Mouse (Mus musculus): ENCODE data around the gene Nudt1.

- TF ChIP-seq FLI1 (IDR thresholded peaks at IDR 0.05; ENCODE audit: low read length), result no peak
- TF ChIP-seq GATA1 (IDR thresholded peaks at IDR 0.05; ENCODE audit: borderline replicate concordance, low read length), result no peak
Measured at GRCm38 (mm10) chr5:140355934-140356333, 34.5 kb downstream of the Nudt1 start.
